Mouse (Mus musculus): Measurements from ENCODE around the gene Clybl. TPM values are rescaled to one million over a fixed set of nuclear protein-coding genes. Genes with fewer than 3 reads are reported as not detected.

Gene Clybl
- polyA plus RNA-seq, 1 experiment = 5.4 TPM

- no peak overlapping the region for H3K27ac ChIP-seq (ENCODE audit: control insufficient read depth, insufficient read depth, low read depth, low read length, poor library complexity)
- no peak overlapping the region for H3K4me3 ChIP-seq (replicated peaks; ENCODE audit: control insufficient read depth, low read depth, low read length)
- no peaks in the 10 kb centered on the region; the same call in none of the 2 replicates for H3K4me1 ChIP-seq (ENCODE audit: control insufficient read depth, insufficient read depth, low read length)
- 85% methylated on average over 11 of the region's 11 CpGs for WGBS
- TF ChIP-seq CTCF (IDR thresholded peaks at IDR 0.05; ENCODE audit: control insufficient read depth, insufficient read depth, low read length) = no peak
- TF ChIP-seq POLR2A (IDR thresholded peaks at IDR 0.05; ENCODE audit: borderline replicate concordance, control insufficient read depth, low read depth, low read length) = no peak
These were observed 220.4 kb downstream of the Clybl start for GRCm38 (mm10) chr14:122401886-122402285.

GRCm38 (mm10) chr14:122402716-122403258 lies 221.3 kb downstream of the Clybl start:
- TF ChIP-seq CTCF (IDR thresholded peaks at IDR 0.05; ENCODE audit: control insufficient read depth, insufficient read depth, low read length) (no peak), POLR2A (IDR thresholded peaks at IDR 0.05; ENCODE audit: borderline replicate concordance, control insufficient read depth, low read depth, low read length) (no peak)

DNA sequence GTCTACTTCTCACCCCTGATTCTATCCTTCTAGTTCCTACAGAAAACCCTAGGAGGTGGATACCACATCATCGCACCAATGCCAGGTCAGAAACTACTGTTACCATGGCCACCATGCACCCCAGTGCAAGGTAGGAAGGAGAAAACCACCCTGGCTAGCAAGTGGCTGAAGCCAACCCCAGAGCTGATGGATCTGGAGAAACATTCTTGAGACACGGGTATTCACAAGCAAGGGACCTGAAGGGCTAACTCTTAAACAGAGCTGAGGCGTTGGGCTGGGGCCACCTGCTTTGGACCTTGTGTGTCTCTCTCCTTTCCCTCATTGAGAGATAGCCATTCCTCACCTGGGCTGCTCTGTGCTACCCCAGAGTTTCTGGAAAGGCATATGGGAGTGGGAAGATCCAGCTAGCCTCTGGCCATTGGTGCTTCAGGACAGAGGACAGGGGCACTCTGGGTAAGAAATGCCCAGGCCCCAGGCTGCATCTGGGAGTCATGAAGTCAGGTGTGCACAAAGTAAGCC lies 222.0 kb downstream of the Clybl start:
- Histone ChIP-seq H3K4me1 (ENCODE audit: control insufficient read depth, insufficient read depth, low read length) (no peaks in the 10 kb centered on the region; the same call in none of the 2 replicates), H3K4me3 (replicated peaks; ENCODE audit: control insufficient read depth, low read depth, low read length) (no peak overlapping the region), H3K27ac (ENCODE audit: control insufficient read depth, insufficient read depth, low read depth, low read length, poor library complexity) (no peak overlapping the region)
- TF ChIP-seq CTCF (IDR thresholded peaks at IDR 0.05; ENCODE audit: control insufficient read depth, insufficient read depth, low read length) (no peak), POLR2A (IDR thresholded peaks at IDR 0.05; ENCODE audit: borderline replicate concordance, control insufficient read depth, low read depth, low read length) (no peak)
- WGBS = 75% methylated on average over 3 of the region's 3 CpGs

More at GRCm38 (mm10) chr14:122402716-122403258, 221.3 kb downstream of the Clybl start:
- H3K4me1 ChIP-seq (ENCODE audit: control insufficient read depth, insufficient read depth, low read length) = no peaks in the 10 kb centered on the region; the same call in none of the 2 replicates
- no peak overlapping the region for H3K27ac ChIP-seq (ENCODE audit: control insufficient read depth, insufficient read depth, low read depth, low read length, poor library complexity)
- no peak overlapping the region for H3K4me3 ChIP-seq (replicated peaks; ENCODE audit: control insufficient read depth, low read depth, low read length)
- 79% methylated on average over 12 of the region's 12 CpGs for WGBS

DNA sequence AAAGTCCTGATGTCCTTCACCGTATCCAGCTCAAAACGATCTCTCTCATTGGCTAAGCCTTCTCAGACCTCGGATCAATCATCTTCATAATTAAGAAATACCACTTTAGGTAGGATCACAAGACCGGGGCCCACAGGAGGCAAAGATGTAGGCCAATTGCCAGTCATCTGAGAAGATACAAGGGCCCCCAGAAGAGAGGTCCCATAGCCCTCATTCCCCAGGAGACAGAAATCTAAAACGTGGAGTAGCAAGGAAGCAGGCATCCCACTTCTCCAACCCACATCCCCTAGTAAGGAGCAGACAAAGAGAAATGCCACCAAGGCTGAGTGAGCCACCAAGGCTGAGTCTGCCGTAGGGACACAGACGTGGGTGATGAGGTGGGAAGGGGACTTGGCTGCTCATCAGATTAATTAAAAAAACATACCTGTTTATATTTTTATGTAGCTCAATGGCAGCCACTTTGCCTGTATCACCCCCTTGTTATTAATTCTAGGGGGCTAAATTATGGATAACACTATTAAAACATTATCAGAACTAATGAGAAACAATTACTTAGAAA lies 223.2 kb downstream of the Clybl start:
- no peaks in the 10 kb centered on the region; the same call in none of the 2 replicates for H3K4me1 ChIP-seq (ENCODE audit: control insufficient read depth, insufficient read depth, low read length)
- WGBS = 81% methylated on average over 7 of the region's 7 CpGs

DNA sequence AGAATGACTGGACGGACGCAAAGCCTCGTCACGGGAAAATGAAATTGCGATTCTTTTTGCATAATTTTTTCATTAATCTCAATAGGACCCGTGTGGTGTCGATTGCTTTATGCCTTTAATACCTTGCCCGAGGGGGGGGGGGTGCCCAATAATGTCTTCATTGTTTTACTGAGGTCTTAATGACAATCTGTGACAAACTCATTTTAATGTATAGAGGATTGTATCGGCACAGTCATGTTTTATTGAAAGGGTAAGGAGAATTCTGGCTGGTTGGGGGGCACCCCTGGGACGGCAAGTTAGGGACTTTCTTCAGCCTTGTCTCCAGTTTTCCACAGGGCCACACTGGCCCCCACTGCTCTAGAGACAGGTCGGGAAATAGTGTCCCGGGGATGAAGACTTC lies 223.7 kb downstream of the Clybl start:
- Histone ChIP-seq H3K4me3 (replicated peaks; ENCODE audit: control insufficient read depth, low read depth, low read length) (no peak overlapping the region), H3K27ac (ENCODE audit: control insufficient read depth, insufficient read depth, low read depth, low read length, poor library complexity) (no peak overlapping the region), H3K4me1 (ENCODE audit: control insufficient read depth, insufficient read depth, low read length) (no peaks in the 10 kb centered on the region; the same call in none of the 2 replicates)
- WGBS = 73% methylated on average over 12 of the region's 12 CpGs
- no peak for TF ChIP-seq CTCF (IDR thresholded peaks at IDR 0.05; ENCODE audit: control insufficient read depth, insufficient read depth, low read length)
- TF ChIP-seq POLR2A (IDR thresholded peaks at IDR 0.05; ENCODE audit: borderline replicate concordance, control insufficient read depth, low read depth, low read length) = no peak

More for the DNA sequence above, 223.2 kb downstream of the Clybl start:
- H3K4me3 ChIP-seq (replicated peaks; ENCODE audit: control insufficient read depth, low read depth, low read length) = no peak overlapping the region
- no peak overlapping the region for H3K27ac ChIP-seq (ENCODE audit: control insufficient read depth, insufficient read depth, low read depth, low read length, poor library complexity)
- no peak for TF ChIP-seq CTCF (IDR thresholded peaks at IDR 0.05; ENCODE audit: control insufficient read depth, insufficient read depth, low read length)
- TF ChIP-seq POLR2A (IDR thresholded peaks at IDR 0.05; ENCODE audit: borderline replicate concordance, control insufficient read depth, low read depth, low read length) = no peak

DNA sequence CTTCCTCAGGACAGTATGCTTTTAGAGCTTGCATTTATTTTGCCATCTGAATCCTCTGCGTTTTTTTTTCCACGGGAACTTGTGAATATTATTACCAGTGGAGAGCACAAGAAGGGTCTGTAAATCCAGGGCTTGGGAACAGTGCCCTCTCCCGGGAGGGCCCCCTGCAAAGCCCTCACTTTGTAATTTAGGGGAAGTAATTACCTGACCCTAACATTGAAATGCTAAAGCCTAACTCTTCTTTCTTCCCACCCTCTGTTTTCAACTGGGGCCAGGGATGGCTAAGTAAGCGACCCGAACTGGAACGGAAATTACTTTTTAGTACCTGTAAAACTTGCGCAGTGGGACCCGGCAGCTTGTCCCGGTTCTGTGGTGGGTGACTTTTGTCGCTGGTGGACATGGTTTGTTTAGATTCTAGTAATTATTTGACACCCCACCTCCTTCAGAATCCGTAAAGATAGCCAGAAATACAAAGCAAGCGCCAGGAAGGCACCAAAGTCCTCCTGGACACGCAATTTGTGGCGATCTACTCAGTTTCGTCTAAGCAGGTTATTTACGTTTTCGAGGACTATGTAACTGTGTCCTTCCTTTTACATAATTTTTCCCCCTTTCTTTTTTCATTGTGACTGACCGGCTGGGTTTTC lies 224.5 kb downstream of the Clybl start:
- WGBS = 3% methylated on average over 18 of the region's 18 CpGs
- Histone ChIP-seq H3K4me1 (ENCODE audit: control insufficient read depth, insufficient read depth, low read length) (no peaks in the 10 kb centered on the region; the same call in none of the 2 replicates), H3K27ac (ENCODE audit: control insufficient read depth, insufficient read depth, low read depth, low read length, poor library complexity) (no peak overlapping the region), H3K4me3 (replicated peaks; ENCODE audit: control insufficient read depth, low read depth, low read length) (no peak overlapping the region)
- TF ChIP-seq CTCF (IDR thresholded peaks at IDR 0.05; ENCODE audit: control insufficient read depth, insufficient read depth, low read length) (no peak), POLR2A (IDR thresholded peaks at IDR 0.05; ENCODE audit: borderline replicate concordance, control insufficient read depth, low read depth, low read length) (no peak)

- H3K4me3 ChIP-seq (replicated peaks; ENCODE audit: control insufficient read depth, low read depth, low read length) = no peak overlapping the region
- 3% methylated on average over 58 of the region's 58 CpGs for WGBS
These were observed 225.2 kb downstream of the Clybl start for GRCm38 (mm10) chr14:122406541-122407219.

More at GRCm38 (mm10) chr14:122406541-122407219, 225.2 kb downstream of the Clybl start:
- H3K27ac ChIP-seq (ENCODE audit: control insufficient read depth, insufficient read depth, low read depth, low read length, poor library complexity) = no peak overlapping the region
- H3K4me1 ChIP-seq (ENCODE audit: control insufficient read depth, insufficient read depth, low read length) = no peaks in the 10 kb centered on the region; the same call in none of the 2 replicates
- no peak for TF ChIP-seq POLR2A (IDR thresholded peaks at IDR 0.05; ENCODE audit: borderline replicate concordance, control insufficient read depth, low read depth, low read length)
